Mouse (Mus musculus): ENCODE results near the gene Ptprn2. TPM values are rescaled to one million over a fixed set of nuclear protein-coding genes. Genes with fewer than 3 reads are reported as not detected.

The Ptprn2 gene
- total and polyA plus RNA-seq, 3 experiments, result 0.22 TPM; not detected in 2

DNA sequence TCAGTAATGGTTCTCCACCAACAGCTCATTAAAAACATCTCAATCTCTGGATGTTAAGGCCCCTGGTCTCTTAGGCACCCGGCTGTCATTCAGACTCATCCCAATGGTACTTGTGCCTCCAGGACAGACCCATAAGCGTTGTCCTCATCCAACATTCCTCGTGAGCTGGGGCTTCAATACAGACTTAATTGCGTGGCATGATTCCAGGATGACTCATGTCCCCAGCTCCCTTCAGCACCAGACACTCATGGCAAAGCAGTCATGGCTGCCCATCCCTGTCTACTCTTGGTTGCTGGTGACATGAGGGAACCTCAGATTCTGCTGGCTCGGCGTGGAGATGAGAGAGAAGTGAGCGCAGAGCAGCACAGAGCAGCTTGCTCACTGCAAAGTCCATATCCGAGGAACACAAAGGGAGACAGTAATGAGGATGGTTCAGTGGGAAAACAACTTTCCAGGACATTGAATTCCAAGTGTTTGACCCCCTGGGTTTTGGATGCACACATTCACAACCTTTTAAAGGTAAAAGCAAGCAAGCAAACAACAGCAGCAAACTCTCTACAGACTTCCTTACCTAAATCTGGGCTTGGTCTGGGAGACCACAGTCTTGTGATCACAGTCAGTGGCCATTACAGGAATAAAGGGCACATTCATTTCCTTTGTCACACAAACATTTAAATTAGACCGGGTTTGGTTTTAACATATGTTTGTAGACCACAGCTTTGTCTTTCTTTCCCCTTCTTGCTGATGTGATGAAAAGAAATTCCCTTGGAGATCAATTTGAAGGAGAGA lies 754.6 kb downstream of the Ptprn2 start:
- ATAC-seq (ENCODE audit: extremely low read depth, insufficient number of reproducible peaks, low FRiP score, poor library complexity, severe bottlenecking) (no peak), DNase-seq (ENCODE audit: low spot score) (no peak)
- Histone ChIP-seq H3K4me3 (ENCODE audit: low read depth, low read length) (no peak overlapping the region), H3K4me1 (ENCODE audit: insufficient read depth, low read depth, low read length) (no peaks in the 10 kb centered on the region), H3K36me3 (replicated peaks) (no peaks in the 10 kb centered on the region), H3K27me3 (ENCODE audit: insufficient read depth, low read length) (no peaks in the 10 kb centered on the region), H3K9me3 (replicated peaks) (peaks cover 76% of the 10 kb centered on the region)
- TF ChIP-seq CTCF (IDR thresholded peaks at IDR 0.05; ENCODE audit: low read depth, low read length), result no peak
- no peak for TF ChIP-seq TAL1 (conservative IDR thresholded peaks at IDR 0.05; ENCODE audit: low read depth, low read length)
- TF ChIP-seq GATA1 (IDR thresholded peaks at IDR 0.05; ENCODE audit: borderline replicate concordance, low read length), result no peak
- no peak for TF ChIP-seq POLR2AphosphoS5 (IDR thresholded peaks at IDR 0.05; ENCODE audit: insufficient replicate concordance, low read depth, low read length)

DNA sequence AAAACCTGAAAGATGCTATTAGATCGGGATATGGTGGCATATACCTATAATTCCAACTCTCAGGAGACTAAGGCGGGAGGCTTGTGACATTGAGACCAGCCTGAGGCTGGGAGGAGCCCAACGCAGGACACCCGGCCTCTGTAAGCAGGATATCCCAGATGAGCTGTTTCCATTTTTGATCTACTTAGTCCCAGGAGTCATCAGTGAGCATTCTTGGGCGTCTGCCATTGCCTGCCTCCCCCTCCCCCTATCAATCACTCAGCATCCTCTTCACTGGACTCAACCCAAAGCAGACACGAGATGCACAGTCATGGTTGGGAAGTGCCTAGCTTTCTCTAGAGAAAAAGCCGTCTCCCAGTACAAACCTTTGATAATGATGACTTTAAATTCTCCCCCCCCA lies 756.7 kb downstream of the Ptprn2 start:
- no peak for TF ChIP-seq CTCF (IDR thresholded peaks at IDR 0.05; ENCODE audit: low read depth, low read length)
- TF ChIP-seq GATA2 (IDR thresholded peaks at IDR 0.05; ENCODE audit: borderline replicate concordance, low read depth, low read length), result no peak
- TF ChIP-seq POLR2AphosphoS5 (IDR thresholded peaks at IDR 0.05; ENCODE audit: insufficient replicate concordance, low read depth, low read length), result no peak
- TF ChIP-seq TAL1 (conservative IDR thresholded peaks at IDR 0.05; ENCODE audit: low read depth, low read length), result no peak
- no peak for TF ChIP-seq GATA1 (IDR thresholded peaks at IDR 0.05; ENCODE audit: borderline replicate concordance, low read length)
- Histone ChIP-seq H3K4me3 (ENCODE audit: low read depth, low read length) (no peak overlapping the region), H3K36me3 (replicated peaks) (no peaks in the 10 kb centered on the region), H3K4me1 (ENCODE audit: insufficient read depth, low read depth, low read length) (no peaks in the 10 kb centered on the region), H3K27me3 (ENCODE audit: insufficient read depth, low read length) (no peaks in the 10 kb centered on the region), H3K9me3 (replicated peaks) (peaks cover 70% of the 10 kb centered on the region)
- DNase-seq (ENCODE audit: low spot score) (no peak), ATAC-seq (ENCODE audit: extremely low read depth, insufficient number of reproducible peaks, low FRiP score, poor library complexity, severe bottlenecking) (no peak)

DNA sequence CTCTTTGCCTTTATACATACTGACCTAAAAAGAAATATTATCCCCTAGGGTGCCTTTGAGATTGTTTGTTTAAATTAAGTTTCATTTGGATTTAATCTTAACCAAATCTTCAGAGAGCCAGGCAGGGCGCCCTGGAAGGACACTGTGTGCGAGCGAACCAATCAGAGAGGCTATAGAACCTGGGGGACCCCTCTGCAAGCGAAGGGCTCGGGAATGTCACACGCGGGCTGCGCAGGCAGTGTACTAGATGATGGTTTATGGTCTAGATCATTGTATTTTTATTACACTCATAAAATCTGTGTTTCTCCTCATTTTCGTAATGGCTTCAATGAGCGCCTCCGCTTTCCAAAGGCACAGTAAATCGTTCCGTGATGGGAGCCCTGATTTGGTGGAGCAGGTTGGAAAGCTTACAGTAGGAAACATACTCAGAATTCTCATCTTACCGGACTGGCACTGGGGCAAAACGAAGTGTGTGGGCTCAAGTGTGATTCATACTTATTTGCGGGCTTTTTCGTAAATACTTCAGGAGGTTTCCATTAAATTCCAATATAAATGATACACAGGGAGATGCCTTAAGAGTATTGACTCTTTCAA lies 760.5 kb downstream of the Ptprn2 start:
- Histone ChIP-seq H3K36me3 (replicated peaks) (no peaks in the 10 kb centered on the region), H3K4me1 (ENCODE audit: insufficient read depth, low read depth, low read length) (no peaks in the 10 kb centered on the region), H3K4me3 (ENCODE audit: low read depth, low read length) (no peak overlapping the region), H3K9me3 (replicated peaks) (peaks cover 68% of the 10 kb centered on the region), H3K27me3 (ENCODE audit: insufficient read depth, low read length) (no peaks in the 10 kb centered on the region)
- no peak for ATAC-seq (ENCODE audit: extremely low read depth, insufficient number of reproducible peaks, low FRiP score, poor library complexity, severe bottlenecking)
- no peak for DNase-seq (ENCODE audit: low spot score)
- no peak for TF ChIP-seq GATA1 (IDR thresholded peaks at IDR 0.05; ENCODE audit: borderline replicate concordance, low read length)

DNA sequence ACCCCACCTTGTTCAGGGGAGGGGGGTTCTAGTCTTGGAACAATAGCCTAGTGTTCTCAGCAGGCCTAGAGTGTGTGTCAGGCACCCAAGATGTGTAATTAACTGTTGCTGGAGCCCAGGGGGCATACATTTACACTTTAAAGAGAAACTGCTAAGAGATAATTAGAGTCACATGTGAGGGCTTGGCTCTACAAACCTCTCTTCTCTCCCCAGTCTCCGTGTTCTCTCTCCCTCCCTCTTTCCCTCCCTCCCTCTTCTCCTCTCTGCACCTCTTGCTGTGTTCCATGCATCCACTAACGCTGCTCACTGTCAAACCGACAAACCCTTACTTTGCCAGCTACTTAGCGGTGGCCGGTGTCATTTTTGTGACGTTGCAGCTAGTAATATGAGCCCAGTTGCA lies 764.9 kb downstream of the Ptprn2 start:
- Histone ChIP-seq H3K36me3 (replicated peaks) (no peaks in the 10 kb centered on the region), H3K27me3 (ENCODE audit: insufficient read depth, low read length) (no peaks in the 10 kb centered on the region), H3K4me1 (ENCODE audit: insufficient read depth, low read depth, low read length) (no peaks in the 10 kb centered on the region), H3K9me3 (replicated peaks) (peaks cover 70% of the 10 kb centered on the region), H3K4me3 (ENCODE audit: low read depth, low read length) (no peak overlapping the region)
- DNase-seq (ENCODE audit: low spot score), result no peak
- ATAC-seq (ENCODE audit: extremely low read depth, insufficient number of reproducible peaks, low FRiP score, poor library complexity, severe bottlenecking), result no peak
- TF ChIP-seq TAL1 (conservative IDR thresholded peaks at IDR 0.05; ENCODE audit: low read depth, low read length), result no peak
- no peak for TF ChIP-seq GATA1 (IDR thresholded peaks at IDR 0.05; ENCODE audit: borderline replicate concordance, low read length)
- no peak for TF ChIP-seq CTCF (IDR thresholded peaks at IDR 0.05; ENCODE audit: low read depth, low read length)
- no peak for TF ChIP-seq POLR2AphosphoS5 (IDR thresholded peaks at IDR 0.05; ENCODE audit: insufficient replicate concordance, low read depth, low read length)
- no peak for TF ChIP-seq GATA2 (IDR thresholded peaks at IDR 0.05; ENCODE audit: borderline replicate concordance, low read depth, low read length)

DNA sequence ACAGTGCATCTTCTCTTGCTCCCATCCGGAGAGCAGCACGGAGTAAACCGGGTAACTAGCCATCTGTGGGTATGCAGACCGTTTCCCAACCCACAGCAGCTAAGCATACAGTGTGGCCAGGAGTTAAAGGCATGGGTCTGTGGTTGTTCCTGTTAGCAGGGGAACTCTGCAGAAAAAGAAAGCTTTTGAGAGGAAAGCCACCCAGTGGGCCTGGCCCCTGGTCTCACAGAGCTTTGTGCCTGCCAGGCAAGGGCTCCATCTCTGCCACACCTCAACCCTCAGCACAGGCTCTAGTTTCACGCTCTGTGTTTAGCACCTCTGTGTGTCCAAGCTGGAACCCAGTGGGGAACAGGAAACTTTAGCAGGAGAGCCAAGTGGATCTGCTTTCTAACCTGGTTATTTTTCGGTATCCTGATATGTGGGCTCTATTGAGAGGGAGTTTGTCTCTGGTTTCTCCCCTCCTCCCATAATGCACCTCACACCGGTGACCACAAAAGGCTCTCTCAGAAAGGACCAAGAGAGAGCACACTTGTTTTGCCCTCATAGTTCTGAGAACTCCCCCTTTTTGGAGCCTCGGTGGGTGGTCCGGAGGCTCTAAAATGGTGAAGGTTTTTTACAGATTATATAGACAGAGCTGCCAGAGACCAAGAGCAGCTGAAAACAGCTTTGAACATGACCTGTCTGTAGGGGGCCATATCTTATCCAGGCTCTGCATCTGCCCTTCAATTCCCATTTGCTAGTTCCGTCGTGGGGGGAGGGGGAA lies 766.3 kb downstream of the Ptprn2 start:
- no peaks in the 10 kb centered on the region for H3K4me1 ChIP-seq (ENCODE audit: insufficient read depth, low read depth, low read length)
- no peak overlapping the region for H3K4me3 ChIP-seq (ENCODE audit: low read depth, low read length)
- H3K9me3 ChIP-seq (replicated peaks), result peaks cover 75% of the 10 kb centered on the region
- TF ChIP-seq GATA2 (IDR thresholded peaks at IDR 0.05; ENCODE audit: borderline replicate concordance, low read depth, low read length) (no peak), POLR2AphosphoS5 (IDR thresholded peaks at IDR 0.05; ENCODE audit: insufficient replicate concordance, low read depth, low read length) (no peak), CTCF (IDR thresholded peaks at IDR 0.05; ENCODE audit: low read depth, low read length) (no peak)
- H3K27me3 ChIP-seq (ENCODE audit: insufficient read depth, low read length), result no peaks in the 10 kb centered on the region
- DNase-seq (ENCODE audit: low spot score) (no peak), ATAC-seq (ENCODE audit: extremely low read depth, insufficient number of reproducible peaks, low FRiP score, poor library complexity, severe bottlenecking) (no peak)
- H3K36me3 ChIP-seq (replicated peaks), result no peaks in the 10 kb centered on the region

DNA sequence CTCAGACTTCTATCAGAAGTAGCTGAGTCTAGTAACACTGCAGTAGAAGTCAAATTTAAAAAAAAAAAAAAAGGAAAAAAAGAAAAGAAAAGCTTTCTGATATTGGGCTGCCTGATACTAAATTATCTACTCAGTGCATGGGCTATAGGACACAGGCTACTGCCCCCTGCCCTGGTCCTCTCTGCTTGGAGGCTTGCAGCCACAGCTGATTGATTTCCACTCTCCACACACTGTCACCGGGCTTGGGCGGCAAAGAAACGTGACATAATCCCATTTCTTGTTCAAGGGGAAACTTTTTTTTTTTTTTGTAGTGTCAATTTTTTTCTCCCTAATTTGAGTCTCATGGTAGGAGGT lies 766.9 kb downstream of the Ptprn2 start:
- TF ChIP-seq POLR2AphosphoS5 (IDR thresholded peaks at IDR 0.05; ENCODE audit: insufficient replicate concordance, low read depth, low read length), result no peak
- TF ChIP-seq GATA2 (IDR thresholded peaks at IDR 0.05; ENCODE audit: borderline replicate concordance, low read depth, low read length), result no peak
- no peak for TF ChIP-seq GATA1 (IDR thresholded peaks at IDR 0.05; ENCODE audit: borderline replicate concordance, low read length)
- no peak for TF ChIP-seq CTCF (IDR thresholded peaks at IDR 0.05; ENCODE audit: low read depth, low read length)
- no peak for TF ChIP-seq TAL1 (conservative IDR thresholded peaks at IDR 0.05; ENCODE audit: low read depth, low read length)
- Histone ChIP-seq H3K4me1 (ENCODE audit: insufficient read depth, low read depth, low read length) (no peaks in the 10 kb centered on the region), H3K27me3 (ENCODE audit: insufficient read depth, low read length) (no peaks in the 10 kb centered on the region), H3K4me3 (ENCODE audit: low read depth, low read length) (no peak overlapping the region), H3K36me3 (replicated peaks) (no peaks in the 10 kb centered on the region), H3K9me3 (replicated peaks) (peaks cover 76% of the 10 kb centered on the region)
- no peak for DNase-seq (ENCODE audit: low spot score)
- no peak for ATAC-seq (ENCODE audit: extremely low read depth, insufficient number of reproducible peaks, low FRiP score, poor library complexity, severe bottlenecking)
